Mouse (Mus musculus) C2C12 (cell line): ENCODE measurements around the gene Vars2.

Experiments
- CEBPB ChIP-seq: IDR thresholded peaks from one replicate; pipeline ENCODE4 v1.6.1; 2011; ENCODE audit warnings: low read depth, mild to moderate bottlenecking, control low read depth, moderate library complexity
- CTCF ChIP-seq: IDR thresholded peaks from one replicate; pipeline ENCODE4 v1.5.1; 2011; ENCODE audit not compliant: control insufficient read depth, insufficient read depth, insufficient read length
- FOSL1 ChIP-seq: IDR thresholded peaks from one replicate; pipeline ENCODE4 v1.8.0; 2011; ENCODE audit warnings: mild to moderate bottlenecking, low read length; ENCODE audit not compliant: poor library complexity, insufficient read depth, severe bottlenecking
- MAX ChIP-seq: IDR thresholded peaks from one replicate; pipeline ENCODE4 v1.6.1; 2011; ENCODE audit warnings: mild to moderate bottlenecking, control low read depth
- MYOD1 ChIP-seq: IDR thresholded peaks from one replicate; pipeline ENCODE4 v1.6.1; 2011; ENCODE audit warnings: low read depth; ENCODE audit not compliant: control insufficient read depth, insufficient read length
- MYOG ChIP-seq: IDR thresholded peaks from one replicate; pipeline ENCODE4 v1.6.1; 2011; ENCODE audit not compliant: control insufficient read depth, insufficient read length; ENCODE audit errors: extremely low read depth
- USF1 ChIP-seq: IDR thresholded peaks from one replicate; pipeline ENCODE4 v1.6.1; 2011; ENCODE audit warnings: low read depth, mild to moderate bottlenecking, control low read depth, moderate library complexity

DNA sequence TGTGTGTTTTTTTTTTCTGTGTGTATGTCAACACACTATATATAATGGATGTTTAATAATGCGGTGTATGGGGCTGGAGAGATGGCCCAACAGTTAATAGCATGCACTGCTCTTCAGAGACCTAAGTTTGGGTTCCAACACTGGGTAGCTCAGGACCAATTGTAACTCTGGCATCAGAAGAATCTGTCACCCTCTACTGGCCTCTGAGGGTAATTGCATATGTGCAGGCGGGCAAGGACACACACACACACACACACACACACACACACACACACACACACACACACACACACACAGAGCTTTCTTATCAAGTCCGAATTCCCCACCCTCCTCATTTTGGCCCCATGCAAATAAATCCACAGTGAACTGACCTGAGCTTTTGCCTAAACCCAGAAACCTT is 32.2 kb downstream of the Vars2 start:
- no peak for TF ChIP-seq USF1
- no peak for TF ChIP-seq CTCF
- no peak for TF ChIP-seq MAX
- TF ChIP-seq CEBPB: no peak
- TF ChIP-seq FOSL1: no peak
- TF ChIP-seq MYOG: no peak
- TF ChIP-seq MYOD1: no peak
